Mouse (Mus musculus) forebrain, embryonic 15.5 days (tissue): ENCODE measurements at regions not wholly inside any gene's neighbourhood (a gene's known extent, or its start where the extent isn't known, plus 50 kb on each side); places are given as distances from the start of the nearest gene placed in this dataset.

ENCODE experiments used
- ATAC-seq: fragments of 200-750 bp; cut with Nextera tagmentation; replicated peaks from 2 replicates; pipeline ENCODE4 v1.8.0; 2017; ENCODE audit warnings: mild to moderate bottlenecking, moderate TSS enrichment, moderate library complexity
- H3K27ac ChIP-seq: fragments of 300-500 bp; sonication (generic); replicated peaks from 2 replicates; pipeline ENCODE4 v1.5.1; 2015; ENCODE audit warnings: mild to moderate bottlenecking, inconsistent platforms
- H3K27me3 ChIP-seq: fragments of 300-500 bp; sonication (generic); 2 replicates; pipeline ENCODE4 v1.6.1; 2015; ENCODE audit warnings: inconsistent platforms
- H3K36me3 ChIP-seq: fragments of 300-500 bp; sonication (generic); 2 replicates; pipeline ENCODE4 v1.6.1; 2015; ENCODE audit warnings: mild to moderate bottlenecking, inconsistent platforms
- H3K4me1 ChIP-seq: fragments of 300-500 bp; sonication (generic); 2 replicates; pipeline ENCODE4 v1.6.1; 2015; ENCODE audit warnings: inconsistent platforms
- H3K4me2 ChIP-seq: fragments of 300-500 bp; sonication (generic); replicated peaks from 2 replicates; pipeline ENCODE4 v1.6.1; 2015; ENCODE audit warnings: mild to moderate bottlenecking, inconsistent platforms
- H3K4me3 ChIP-seq: fragments of 300-500 bp; sonication (generic); 2 replicates; pipeline ENCODE4 v1.5.1; 2015; ENCODE audit warnings: mild to moderate bottlenecking, inconsistent platforms
- H3K9ac ChIP-seq: fragments of 300-500 bp; sonication (generic); replicated peaks from 2 replicates; pipeline ENCODE4 v1.6.1; 2015; ENCODE audit warnings: mild to moderate bottlenecking, inconsistent platforms
- H3K9me3 ChIP-seq: fragments of 300-500 bp; sonication (generic); 2 replicates; pipeline ENCODE4 v1.6.1; 2016; ENCODE audit warnings: inconsistent platforms
- WGBS: fragments of 180-500 bp; shearing (Covaris S2); methylation state at CpG from one replicate; pipeline ENCODE4 v1.1.7; 2015; ENCODE audit warnings: mixed read lengths; 5-methylcytosine and 5-hydroxymethylcytosine counted together

DNA sequence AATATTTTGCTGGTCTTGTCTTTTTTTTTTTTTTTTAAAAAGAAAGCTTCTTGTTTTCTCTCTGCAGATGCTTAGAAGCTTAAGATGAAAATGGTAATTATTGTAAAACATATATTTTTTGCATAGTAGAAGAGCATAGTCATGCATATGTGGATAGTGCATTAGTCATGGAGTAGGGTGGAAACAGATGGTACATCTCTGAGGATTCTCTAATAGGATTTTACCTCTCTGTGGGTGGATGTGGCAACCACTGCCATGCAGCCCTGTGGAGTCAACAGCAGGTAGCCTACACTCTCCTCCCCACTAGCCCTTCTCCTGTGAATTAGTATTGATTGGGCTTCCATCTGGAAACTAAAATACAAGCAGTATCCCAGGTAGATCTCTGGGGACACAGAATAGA, 409.2 kb downstream of the Nr4a2 start:
- H3K27ac ChIP-seq, result no peak overlapping the region
- H3K4me1 ChIP-seq, result no peaks in the 10 kb centered on the region
- H3K4me2 ChIP-seq, result no peak overlapping the region
- no peaks in the 10 kb centered on the region for H3K27me3 ChIP-seq
- no peak for ATAC-seq
- H3K9me3 ChIP-seq, result no peaks in the 10 kb centered on the region
- H3K36me3 ChIP-seq, result no peaks in the 10 kb centered on the region
- H3K9ac ChIP-seq, result no peak overlapping the region
- no peak overlapping the region for H3K4me3 ChIP-seq

DNA sequence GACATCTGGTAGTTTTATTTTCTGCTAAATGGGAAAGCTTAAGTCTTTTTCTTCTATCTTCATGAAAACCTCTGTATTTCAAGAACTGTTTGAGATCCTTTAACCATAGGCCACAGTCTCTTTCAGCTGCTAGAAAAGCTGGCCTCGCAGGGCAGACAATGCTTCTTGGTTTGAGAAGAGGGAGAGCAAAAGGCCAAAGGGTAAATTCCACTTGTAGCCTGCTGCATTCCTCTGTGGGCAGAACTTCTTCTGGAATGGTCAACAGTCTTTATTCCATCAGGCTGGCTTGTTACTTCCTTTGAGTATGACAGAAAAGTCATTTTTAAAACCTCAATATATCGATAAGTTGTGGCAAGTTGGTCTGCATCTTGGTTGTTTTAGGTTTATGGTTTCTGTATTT, 440.2 kb downstream of the Nr4a2 start:
- Histone ChIP-seq H3K9me3 (no peaks in the 10 kb centered on the region), H3K36me3 (no peaks in the 10 kb centered on the region), H3K4me2 (no peak overlapping the region), H3K4me1 (no peaks in the 10 kb centered on the region), H3K4me3 (no peak overlapping the region), H3K27me3 (no peaks in the 10 kb centered on the region), H3K27ac (no peak overlapping the region), H3K9ac (no peak overlapping the region)
- no peak for ATAC-seq
- WGBS, result 27% methylated on average over 2 of the region's 2 CpGs

DNA sequence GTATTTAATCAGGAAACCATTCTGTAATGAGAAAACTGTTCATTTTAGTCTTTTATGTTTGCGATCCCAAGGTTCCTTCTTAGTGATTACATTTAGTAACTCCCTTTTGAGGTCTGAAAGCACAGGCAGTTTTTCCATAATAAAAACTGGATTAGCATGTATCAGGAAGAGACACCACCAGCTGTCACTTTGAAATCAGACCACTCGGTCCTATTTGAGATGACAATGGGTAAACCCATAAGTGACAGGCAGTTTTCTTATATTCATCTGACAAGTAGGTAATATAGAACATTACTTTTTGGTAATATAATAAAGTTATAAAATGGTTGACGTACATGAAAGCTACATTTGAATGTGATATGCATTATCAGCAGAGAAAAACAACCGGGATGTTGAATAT, 449.9 kb downstream of the Nr4a2 start:
- Histone ChIP-seq H3K4me3 (no peak overlapping the region), H3K36me3 (no peaks in the 10 kb centered on the region), H3K27me3 (no peaks in the 10 kb centered on the region), H3K4me1 (no peaks in the 10 kb centered on the region), H3K27ac (no peak overlapping the region), H3K9me3 (no peaks in the 10 kb centered on the region), H3K4me2 (no peak overlapping the region), H3K9ac (no peak overlapping the region)
- WGBS, result 66% methylated on average over 4 of the region's 4 CpGs
- no peak for ATAC-seq

DNA sequence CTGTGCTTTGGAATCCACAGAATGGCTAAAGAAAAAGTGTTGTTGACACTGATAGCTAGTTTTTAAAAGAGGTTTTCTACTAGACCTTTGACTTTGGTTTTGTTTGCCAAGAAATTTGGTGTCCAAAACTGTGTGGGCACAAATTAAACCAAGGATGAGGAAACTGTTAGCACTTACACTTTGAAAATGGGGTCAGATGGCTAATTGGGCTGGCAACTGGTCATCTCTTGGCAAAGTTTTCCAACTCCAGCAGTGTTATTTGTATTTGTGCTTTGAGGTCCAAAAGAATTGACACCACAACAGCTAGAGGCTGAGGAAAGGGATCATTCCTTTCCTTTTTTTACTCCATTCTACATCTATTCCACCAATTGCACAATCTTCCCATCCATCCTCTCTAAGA, 451.1 kb downstream of the Nr4a2 start:
- H3K27ac ChIP-seq, result no peak overlapping the region
- ATAC-seq, result no peak
- no peaks in the 10 kb centered on the region for H3K9me3 ChIP-seq
- H3K4me2 ChIP-seq, result no peak overlapping the region
- no peak overlapping the region for H3K9ac ChIP-seq
- H3K4me3 ChIP-seq, result no peak overlapping the region
- no peaks in the 10 kb centered on the region for H3K27me3 ChIP-seq
- H3K36me3 ChIP-seq, result no peaks in the 10 kb centered on the region
- no peaks in the 10 kb centered on the region for H3K4me1 ChIP-seq

DNA sequence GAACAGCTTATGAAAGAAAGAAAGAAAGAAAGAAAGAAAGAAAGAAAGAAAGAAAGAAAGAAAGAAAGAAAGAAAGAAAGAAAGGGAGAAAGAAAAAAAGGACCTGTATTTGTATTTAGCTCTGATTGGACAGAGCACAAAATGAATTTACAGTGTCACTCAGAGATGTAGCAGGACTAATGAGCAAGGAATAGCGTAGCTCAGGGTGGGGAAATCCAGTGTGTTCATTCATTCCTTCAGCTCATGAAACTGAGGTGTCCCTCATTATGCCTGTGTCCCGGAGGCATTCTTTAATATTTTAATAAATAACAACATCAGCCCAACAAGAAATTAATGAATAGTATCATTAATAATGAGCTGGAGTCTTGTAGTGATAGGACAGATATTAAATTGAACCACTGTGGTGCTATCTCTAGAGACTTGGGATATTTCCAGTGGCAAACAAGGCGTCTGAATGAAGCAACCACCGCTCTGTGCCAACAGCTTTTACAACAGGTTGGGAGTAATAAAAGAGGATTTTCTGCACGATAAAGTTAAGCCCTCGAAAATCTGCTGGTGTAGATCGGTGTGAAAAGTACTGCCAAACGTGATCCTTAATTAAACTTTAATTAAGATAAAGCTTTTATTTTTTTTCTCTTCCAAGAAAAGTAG, 461.4 kb downstream of the Nr4a2 start:
- Histone ChIP-seq H3K4me3 (no peak overlapping the region), H3K27ac (no peak overlapping the region), H3K27me3 (no peaks in the 10 kb centered on the region), H3K36me3 (no peaks in the 10 kb centered on the region), H3K9me3 (no peaks in the 10 kb centered on the region), H3K4me2 (no peak overlapping the region), H3K4me1 (peaks cover 8% of the 10 kb centered on the region), H3K9ac (no peak overlapping the region)
- WGBS, result 24% methylated on average over 8 of the region's 8 CpGs
- peak; percentile 95 for ATAC-seq
